Mouse (Mus musculus): ENCODE results near the gene Klhl26. TPM values are rescaled to one million over a fixed set of nuclear protein-coding genes. Genes with fewer than 3 reads are reported as not detected.

Klhl26 gene
- polyA plus RNA-seq, 1 experiment from 2014 or later = 19.1 TPM

DNA sequence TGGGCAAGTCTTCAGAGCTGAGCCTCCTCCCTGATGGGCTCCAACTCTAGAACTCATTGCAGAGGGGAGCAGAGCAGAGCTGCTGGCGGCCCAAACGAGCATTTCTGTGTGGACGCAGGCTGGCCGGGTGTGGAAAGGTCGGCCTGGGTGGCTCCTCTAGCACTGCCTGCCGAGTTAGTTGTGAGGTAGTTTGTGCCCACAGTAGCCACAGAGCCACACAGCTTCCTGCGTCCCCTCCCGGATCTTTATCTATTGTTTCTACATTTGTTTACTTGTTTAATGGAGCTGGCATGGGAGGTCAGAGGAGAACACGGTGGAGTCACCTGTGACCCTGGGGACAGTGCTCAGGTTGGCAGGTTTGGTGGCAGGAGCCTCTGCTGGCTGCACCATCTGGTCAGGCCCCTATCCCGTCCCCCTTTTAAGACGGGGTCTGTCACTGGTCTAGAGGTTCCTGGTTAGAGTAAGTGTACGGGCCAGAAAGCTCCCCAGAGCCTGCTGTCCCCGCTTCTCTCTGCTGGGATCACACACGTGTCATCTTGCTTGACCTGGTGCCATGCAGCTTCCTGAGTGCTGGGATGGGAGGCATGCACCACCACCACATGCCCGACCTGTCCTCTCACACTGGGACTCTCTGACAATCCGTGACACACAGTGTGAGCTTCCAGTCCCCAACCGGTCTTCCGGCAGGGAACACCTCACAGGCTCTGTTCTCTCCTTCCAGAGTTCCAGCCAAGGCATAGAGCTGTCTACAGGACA, 55.2 kb downstream of the Klhl26 start:
- ATAC-seq (replicated peaks; ENCODE audit: low FRiP score, low read depth) (no peak), DNase-seq (ENCODE audit: low spot score) (no peak)
- Histone ChIP-seq H3K4me1 (replicated peaks; ENCODE audit: insufficient read depth, low read length) (no peaks in the 10 kb centered on the region), H3K36me3 (ENCODE audit: insufficient read depth, low read length) (no peaks in the 10 kb centered on the region), H3K4me2 (ENCODE audit: low read length) (no peak overlapping the region), H3K9ac (ENCODE audit: low read depth, low read length) (no peak overlapping the region), H3K27ac (no peak overlapping the region), H3K9me3 (replicated peaks; ENCODE audit: low read length) (no peaks in the 10 kb centered on the region), H3K4me3 (replicated peaks; ENCODE audit: low read depth, low read length) (no peak overlapping the region), H3K27me3 (ENCODE audit: insufficient read depth, low read length) (no peaks in the 10 kb centered on the region)
- no peak for TF ChIP-seq CTCF (IDR thresholded peaks at IDR 0.05; ENCODE audit: low read depth)
- 53% methylated on average over 18 of the region's 18 CpGs for WGBS

DNA sequence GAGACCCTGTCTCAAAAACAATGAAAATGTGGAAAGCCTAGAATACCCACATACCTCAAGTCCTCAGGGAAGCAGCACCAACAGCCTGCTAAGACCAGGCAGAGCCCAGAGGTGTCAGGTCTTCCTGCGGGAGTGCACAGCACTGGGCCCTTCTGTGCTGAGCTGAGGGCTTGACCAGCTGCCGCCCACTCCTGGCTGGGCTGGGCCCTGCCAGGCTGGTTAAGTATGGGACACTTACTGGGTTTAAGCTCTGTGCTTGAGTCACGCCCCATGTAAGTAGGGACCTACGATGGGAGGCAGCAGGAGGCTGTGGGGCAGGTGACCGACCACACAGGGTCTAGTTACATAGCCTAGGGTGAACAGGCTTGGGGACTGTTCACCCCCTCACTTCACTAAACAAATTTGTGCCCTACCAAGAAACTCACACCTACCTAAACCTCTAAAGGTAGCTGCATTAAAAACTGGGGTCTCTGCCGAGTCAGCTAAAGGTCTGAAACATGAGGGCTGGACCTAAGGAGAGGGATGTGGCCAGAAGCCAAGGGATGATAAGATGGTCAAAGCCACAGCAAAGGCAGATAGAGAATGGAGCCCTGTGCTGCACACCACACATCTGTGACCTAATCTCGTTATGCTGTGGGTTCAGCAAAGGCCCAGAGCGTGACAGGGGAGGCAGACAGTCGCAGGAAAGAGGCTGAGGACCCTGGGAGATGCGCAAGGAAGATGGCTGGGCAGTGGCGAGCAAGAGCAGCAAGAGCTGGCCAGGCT, 56.7 kb downstream of the Klhl26 start:
- Histone ChIP-seq H3K36me3 (ENCODE audit: insufficient read depth, low read length) (no peaks in the 10 kb centered on the region), H3K4me3 (replicated peaks; ENCODE audit: low read depth, low read length) (no peak overlapping the region), H3K9ac (ENCODE audit: low read depth, low read length) (no peak overlapping the region), H3K27ac (no peak overlapping the region), H3K27me3 (ENCODE audit: insufficient read depth, low read length) (no peaks in the 10 kb centered on the region), H3K4me2 (ENCODE audit: low read length) (no peak overlapping the region), H3K4me1 (replicated peaks; ENCODE audit: insufficient read depth, low read length) (no peaks in the 10 kb centered on the region; the same call in 1 of the 2 replicates), H3K9me3 (replicated peaks; ENCODE audit: low read length) (no peaks in the 10 kb centered on the region)
- TF ChIP-seq CTCF (IDR thresholded peaks at IDR 0.05; ENCODE audit: low read depth) = no peak
- 79% methylated on average over 11 of the region's 11 CpGs for WGBS
- DNase-seq (ENCODE audit: low spot score) = no peak
- ATAC-seq (replicated peaks; ENCODE audit: low FRiP score, low read depth) = no peak

- DNase-seq (ENCODE audit: low spot score) (peak; percentile 54), ATAC-seq (replicated peaks; ENCODE audit: low FRiP score, low read depth) (0 out of 2 replicates have a peak, but pooled peaks have one; percentile 36)
- 40% methylated on average over 14 of the region's 14 CpGs for whole genome bisulfite sequencing
- Histone ChIP-seq H3K27me3 (ENCODE audit: insufficient read depth, low read length) (no peaks in the 10 kb centered on the region), H3K4me3 (replicated peaks; ENCODE audit: low read depth, low read length) (no peak overlapping the region), H3K9ac (ENCODE audit: low read depth, low read length) (no peak overlapping the region), H3K4me2 (ENCODE audit: low read length) (no peak overlapping the region), H3K4me1 (replicated peaks; ENCODE audit: insufficient read depth, low read length) (no peaks in the 10 kb centered on the region; the same call in 1 of the 2 replicates), H3K27ac (no peak overlapping the region), H3K36me3 (ENCODE audit: insufficient read depth, low read length) (no peaks in the 10 kb centered on the region), H3K9me3 (replicated peaks; ENCODE audit: low read length) (no peaks in the 10 kb centered on the region)
- TF ChIP-seq CTCF (IDR thresholded peaks at IDR 0.05; ENCODE audit: low read depth) = no peak
Observed at GRCm38 (mm10) chr8:70418954-70419353, 57.8 kb downstream of the Klhl26 start.

DNA sequence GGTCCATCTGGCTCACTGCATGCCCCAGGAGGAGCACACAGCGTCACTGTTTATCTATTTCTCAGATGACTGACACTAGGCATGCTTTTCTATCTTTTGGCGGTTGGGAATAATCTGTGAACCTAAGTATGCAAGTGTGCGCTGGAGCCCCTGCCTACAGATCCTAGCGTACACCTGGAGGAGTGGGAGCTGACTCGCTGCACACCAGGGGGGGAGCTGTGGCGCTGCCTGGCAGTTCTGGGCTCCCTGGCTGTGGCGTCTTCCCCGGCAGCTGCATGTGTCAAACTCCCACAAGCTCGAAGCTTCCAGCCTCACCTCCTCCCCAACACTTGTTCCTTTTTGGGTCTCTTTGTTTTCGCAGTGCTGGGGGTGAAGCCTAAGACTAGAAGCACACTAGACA, 58.9 kb downstream of the Klhl26 start:
- Histone ChIP-seq H3K27me3 (ENCODE audit: insufficient read depth, low read length) (no peaks in the 10 kb centered on the region), H3K4me3 (replicated peaks; ENCODE audit: low read depth, low read length) (no peak overlapping the region), H3K36me3 (ENCODE audit: insufficient read depth, low read length) (no peaks in the 10 kb centered on the region), H3K9me3 (replicated peaks; ENCODE audit: low read length) (no peaks in the 10 kb centered on the region), H3K4me1 (replicated peaks; ENCODE audit: insufficient read depth, low read length) (no peaks in the 10 kb centered on the region; the same call in 1 of the 2 replicates), H3K4me2 (ENCODE audit: low read length) (no peak overlapping the region), H3K27ac (no peak overlapping the region), H3K9ac (ENCODE audit: low read depth, low read length) (no peak overlapping the region)
- ATAC-seq (replicated peaks; ENCODE audit: low FRiP score, low read depth) (no peak), DNase-seq (ENCODE audit: low spot score) (peak; percentile 15)
- no peak for TF ChIP-seq CTCF (IDR thresholded peaks at IDR 0.05; ENCODE audit: low read depth)
- WGBS = 47% methylated on average over 10 of the region's 10 CpGs

DNA sequence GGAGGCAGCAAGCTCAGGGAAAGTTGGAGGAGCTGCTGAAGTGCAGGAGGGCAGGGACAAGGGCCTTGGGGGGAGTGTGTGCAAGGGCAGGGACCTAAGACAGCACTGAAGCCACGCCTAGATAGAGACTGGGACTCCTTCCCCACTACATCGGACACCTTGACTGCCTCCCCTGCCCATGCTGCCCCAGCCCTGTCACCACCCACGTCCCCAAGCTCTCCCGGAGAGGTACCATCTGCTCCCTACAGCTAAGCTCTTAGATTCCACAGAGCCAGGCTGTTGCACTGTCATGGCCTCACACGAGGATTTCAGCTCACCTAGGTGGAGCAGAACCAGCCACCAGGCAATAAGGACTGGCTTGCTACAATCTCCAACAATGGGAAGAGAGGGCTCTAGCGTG, 59.8 kb downstream of the Klhl26 start:
- H3K4me1 ChIP-seq (replicated peaks; ENCODE audit: insufficient read depth, low read length) = no peaks in the 10 kb centered on the region; the same call in 1 of the 2 replicates
- H3K9me3 ChIP-seq (replicated peaks; ENCODE audit: low read length) = no peaks in the 10 kb centered on the region
- H3K9ac ChIP-seq (ENCODE audit: low read depth, low read length) = no peak overlapping the region
- ATAC-seq (replicated peaks; ENCODE audit: low FRiP score, low read depth) = no peak
- H3K4me2 ChIP-seq (ENCODE audit: low read length) = no peak overlapping the region
- H3K36me3 ChIP-seq (ENCODE audit: insufficient read depth, low read length) = no peaks in the 10 kb centered on the region
- no peaks in the 10 kb centered on the region for H3K27me3 ChIP-seq (ENCODE audit: insufficient read depth, low read length)
- no peak for TF ChIP-seq CTCF (IDR thresholded peaks at IDR 0.05; ENCODE audit: low read depth)
- no peak overlapping the region for H3K27ac ChIP-seq
- DNase-seq (ENCODE audit: low spot score) = no peak
- no peak overlapping the region for H3K4me3 ChIP-seq (replicated peaks; ENCODE audit: low read depth, low read length)
- WGBS = 57% methylated on average over 6 of the region's 6 CpGs

GRCm38 (mm10) chr8:70415540-70416451, 61.0 kb downstream of the Klhl26 start:
- Histone ChIP-seq H3K27me3 (ENCODE audit: insufficient read depth, low read length) (no peaks in the 10 kb centered on the region), H3K36me3 (ENCODE audit: insufficient read depth, low read length) (no peaks in the 10 kb centered on the region), H3K9me3 (replicated peaks; ENCODE audit: low read length) (no peaks in the 10 kb centered on the region), H3K4me1 (replicated peaks; ENCODE audit: insufficient read depth, low read length) (no peaks in the 10 kb centered on the region; the same call in 1 of the 2 replicates), H3K4me3 (replicated peaks; ENCODE audit: low read depth, low read length) (no peak overlapping the region), H3K27ac (no peak overlapping the region), H3K4me2 (ENCODE audit: low read length) (no peak overlapping the region), H3K9ac (ENCODE audit: low read depth, low read length) (no peak overlapping the region)
- ATAC-seq (replicated peaks; ENCODE audit: low FRiP score, low read depth) (no peak; the same call in 1 of the 2 replicates), DNase-seq (ENCODE audit: low spot score) (peak; percentile 71)
- peak; percentile 76 for TF ChIP-seq CTCF (IDR thresholded peaks at IDR 0.05; ENCODE audit: low read depth)
- WGBS = 65% methylated on average over 8 of the region's 8 CpGs
